Mouse (Mus musculus) hematopoietic stem cell, adult 5-6 weeks (primary cell): ENCODE results near the gene Nrp2. TPM values are rescaled to one million over a fixed set of nuclear protein-coding genes. Genes with fewer than 3 reads are reported as not detected.

Experiments
- ATAC-seq, 2 experiments: fragments of 125-278 bp in 1 of 2; replicated peaks in 1 of 2; 2 replicates each; pipeline ENCODE4 v1.8.0; 2016 to 2017; ENCODE audit warnings: inconsistent platforms in 2 of 2, mild to moderate bottlenecking in 2 of 2, moderate number of reproducible peaks in 2 of 2, low read depth in 1 of 2, moderate TSS enrichment in 1 of 2; ENCODE audit not compliant: low FRiP score in 2 of 2, poor library complexity in 2 of 2, severe bottlenecking in 2 of 2, insufficient read depth in 1 of 2, low TSS enrichment in 1 of 2
- total RNA-seq: library from RNA; stranded (forward); fragments of 172-1452, 232-1000 nt; gene quantifications from 2 replicates; pipeline ENCODE4 v1.2.3, GENCODE M21; 2017

Gene Nrp2
- total RNA-seq, 1 experiment from 2014 or later, result 0.50 TPM

GRCm38 (mm10) chr1:62817566-62817965, 114.5 kb downstream of the Nrp2 start:
- no peak for ATAC-seq

DNA sequence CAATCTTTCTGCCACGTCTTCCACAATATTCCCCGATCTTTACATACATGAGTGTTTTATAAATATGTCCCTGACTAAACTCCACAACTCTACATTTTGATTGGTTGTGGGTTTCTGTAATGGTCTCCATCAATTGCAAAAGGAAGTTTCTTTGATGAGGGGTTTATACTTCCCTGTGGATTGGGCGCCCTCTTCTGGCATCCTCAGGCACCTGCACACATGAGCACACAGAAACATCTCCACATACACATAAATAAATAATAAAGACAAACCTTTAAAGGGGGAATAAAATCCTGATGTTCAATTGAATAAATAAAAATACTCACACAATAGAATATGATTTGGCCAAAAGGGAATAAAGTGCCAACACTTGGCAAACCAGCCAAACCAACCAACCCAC, 117.1 kb downstream of the Nrp2 start:
- no peak for ATAC-seq

GRCm38 (mm10) chr1:62821509-62822398, 118.7 kb downstream of the Nrp2 start:
- ATAC-seq, result no peak

DNA sequence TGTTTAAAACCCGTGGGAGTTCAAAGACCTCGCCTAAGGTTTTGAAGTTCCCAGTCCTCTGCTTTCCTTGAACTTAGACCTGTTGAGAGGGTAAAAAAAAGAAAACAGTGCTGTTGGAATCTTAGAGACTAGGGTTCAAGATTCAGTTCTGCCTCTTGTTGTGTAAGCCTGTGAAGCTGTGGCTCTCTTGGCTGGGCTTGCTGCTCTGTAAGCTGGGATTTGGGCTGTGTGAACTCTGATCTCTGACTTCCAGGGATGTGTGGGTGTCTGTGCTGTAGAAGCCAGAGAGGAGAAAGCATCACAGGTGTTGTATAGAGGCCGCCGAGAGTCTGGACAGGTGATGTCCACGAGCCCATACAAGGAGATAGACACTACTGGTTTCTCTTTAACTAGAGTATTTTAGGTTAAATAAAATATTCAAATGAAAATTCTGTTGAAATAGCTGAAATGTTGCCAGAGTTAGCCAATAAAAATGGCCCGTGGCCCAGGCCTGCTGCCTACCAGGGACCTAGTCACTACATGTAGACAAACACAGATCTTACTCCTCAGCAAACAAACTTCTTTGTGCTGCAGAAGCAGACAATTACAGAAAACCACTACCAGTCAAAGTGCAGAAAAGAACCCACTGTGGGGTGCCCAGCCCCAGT, 120.6 kb downstream of the Nrp2 start:
- no peak for ATAC-seq

DNA sequence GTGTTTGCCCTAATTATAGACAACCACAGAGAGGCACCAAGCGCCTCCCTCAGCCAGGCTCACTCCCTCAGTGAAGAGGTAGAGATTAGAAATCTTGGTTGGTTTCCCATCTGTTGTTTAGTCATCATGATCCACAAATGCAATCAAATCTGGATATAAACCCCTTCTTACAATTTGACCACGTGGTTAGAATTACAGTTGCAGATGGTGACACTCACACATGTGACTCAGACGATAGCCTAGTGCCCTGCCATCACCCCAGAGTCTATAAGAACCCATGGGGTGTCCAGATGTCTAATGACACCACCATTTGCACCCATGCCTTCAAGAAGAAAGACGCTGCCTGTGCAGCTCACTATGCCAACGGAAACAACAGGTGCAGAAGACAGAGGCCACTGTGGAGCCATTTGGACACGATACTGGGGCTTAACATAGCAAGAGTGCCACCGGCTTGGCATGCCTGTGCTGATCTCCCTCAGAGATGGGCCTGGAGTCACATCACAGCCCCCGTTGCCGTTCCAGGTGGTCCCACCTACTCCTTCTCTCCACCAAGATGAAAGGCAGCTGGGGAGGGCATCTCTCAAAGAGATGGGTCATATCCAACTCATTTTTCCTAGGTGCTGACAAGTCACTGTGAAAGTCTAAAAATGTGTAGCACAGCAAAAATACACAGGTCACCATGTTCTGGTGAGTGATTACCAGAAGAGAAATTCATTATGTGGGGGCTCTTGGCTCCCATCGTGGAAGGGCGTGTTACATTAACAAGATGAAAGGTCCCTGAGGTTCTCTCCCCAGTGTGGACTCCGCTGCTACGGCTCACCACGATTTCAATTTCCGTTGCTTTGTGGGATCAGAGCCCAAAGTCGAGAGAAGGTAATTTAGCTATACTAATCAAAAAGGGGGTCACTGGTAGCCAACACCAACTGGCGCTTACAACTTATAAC, 123.0 kb downstream of the Nrp2 start:
- ATAC-seq, result no peak

- no peak for ATAC-seq
These were observed 124.2 kb downstream of the Nrp2 start for GRCm38 (mm10) chr1:62827316-62827715.

DNA sequence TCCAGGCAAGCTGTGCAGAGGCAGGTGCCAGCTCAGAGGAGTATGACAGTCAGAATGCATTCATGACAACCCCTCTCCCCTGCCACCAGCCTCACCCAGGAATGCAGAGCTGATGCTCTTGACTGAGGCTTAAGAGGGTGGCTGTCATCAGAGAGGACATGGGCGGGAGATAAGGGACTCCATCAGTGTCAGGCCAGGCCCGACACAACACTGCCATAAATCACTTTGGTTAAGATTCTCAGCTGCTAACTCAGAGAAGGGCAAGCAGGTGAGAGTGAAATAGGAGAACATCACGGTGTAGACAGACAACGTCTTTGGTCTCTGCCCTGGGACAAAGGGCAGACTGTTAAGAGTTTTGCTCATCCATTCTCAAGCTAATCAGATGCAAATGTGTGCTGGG, 125.1 kb downstream of the Nrp2 start:
- no peak for ATAC-seq

GRCm38 (mm10) chr1:62829690-62830417, 126.8 kb downstream of the Nrp2 start:
- ATAC-seq, result peak; percentile 45 to 58

- ATAC-seq, result no peak
These were observed 127.3 kb downstream of the Nrp2 start for GRCm38 (mm10) chr1:62830418-62830769.

- no peak for ATAC-seq
These were observed 128.8 kb downstream of the Nrp2 start for GRCm38 (mm10) chr1:62831725-62832455.

DNA sequence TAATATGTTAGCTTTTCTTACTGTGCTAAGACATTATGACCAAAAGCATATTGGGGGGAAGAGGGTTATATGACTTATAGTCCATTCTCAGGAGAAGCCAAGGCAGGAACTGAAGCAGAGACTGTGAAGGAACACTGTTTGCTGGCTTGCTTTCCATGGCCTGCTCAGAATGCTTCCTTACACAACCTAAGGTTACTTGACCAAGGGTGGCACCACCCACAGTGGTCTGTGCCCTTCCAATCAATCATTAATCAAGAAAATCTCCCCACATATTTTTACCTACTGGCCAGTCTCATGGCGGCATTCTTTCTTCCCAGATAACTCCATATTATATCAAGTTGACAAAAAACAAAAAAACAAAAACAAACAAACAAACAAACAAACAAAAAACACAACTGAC, 130.3 kb downstream of the Nrp2 start:
- no peak for ATAC-seq

DNA sequence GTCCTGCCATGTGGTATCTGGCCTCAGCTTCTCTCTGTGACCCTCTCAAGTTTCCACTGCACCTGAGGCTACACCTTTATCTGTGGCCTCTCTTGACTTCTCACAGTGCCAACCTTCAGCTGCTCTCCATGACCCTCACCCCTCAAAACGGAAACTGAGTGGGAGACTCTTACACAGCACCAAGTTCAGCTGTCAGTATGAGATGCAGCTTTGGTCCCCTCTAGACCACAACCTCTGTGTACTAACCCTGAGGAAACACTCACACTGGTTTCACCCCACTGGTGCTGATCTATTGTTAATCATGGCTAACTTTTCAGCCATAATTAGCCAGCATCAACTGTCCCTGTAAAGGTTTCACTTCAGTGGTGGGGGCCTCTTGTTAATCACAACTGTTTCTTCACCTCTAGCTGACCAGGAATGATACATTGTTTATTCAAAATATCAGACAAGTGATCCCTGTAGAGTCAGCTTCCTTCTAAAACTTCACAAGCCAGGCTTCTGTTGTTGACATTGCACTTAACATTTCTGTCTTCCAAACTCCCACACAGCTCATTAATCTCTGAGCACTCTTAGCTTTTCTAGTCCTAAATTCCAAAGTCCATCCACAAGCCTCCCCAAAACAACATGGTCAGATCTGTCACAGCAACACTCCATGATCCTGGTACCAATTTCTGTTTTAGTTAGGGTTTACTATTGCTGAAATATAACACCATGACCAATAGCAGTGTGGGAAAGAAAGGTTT, 131.5 kb downstream of the Nrp2 start:
- ATAC-seq, result no peak

DNA sequence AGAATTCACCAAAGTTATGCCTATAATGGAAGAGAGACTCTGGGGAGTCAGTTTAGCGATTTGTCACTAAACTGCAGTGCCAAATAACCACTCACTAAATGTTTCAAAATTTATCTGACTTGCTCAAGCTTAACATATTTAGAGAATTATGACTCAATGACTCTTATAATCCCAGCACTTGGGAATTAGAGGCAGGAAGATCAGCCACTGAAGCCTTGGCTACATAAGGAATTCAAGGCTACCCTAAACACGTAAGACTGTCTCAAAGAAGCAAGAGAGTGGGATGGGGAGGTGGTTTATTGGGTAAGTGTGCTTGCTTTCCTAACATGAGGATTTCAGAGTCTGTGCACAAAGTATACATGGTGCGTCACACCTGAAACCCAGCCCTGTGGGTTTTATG, 135.0 kb downstream of the Nrp2 start:
- ATAC-seq, result no peak

GRCm38 (mm10) chr1:62838631-62839030, 135.5 kb downstream of the Nrp2 start:
- ATAC-seq, result no peak

DNA sequence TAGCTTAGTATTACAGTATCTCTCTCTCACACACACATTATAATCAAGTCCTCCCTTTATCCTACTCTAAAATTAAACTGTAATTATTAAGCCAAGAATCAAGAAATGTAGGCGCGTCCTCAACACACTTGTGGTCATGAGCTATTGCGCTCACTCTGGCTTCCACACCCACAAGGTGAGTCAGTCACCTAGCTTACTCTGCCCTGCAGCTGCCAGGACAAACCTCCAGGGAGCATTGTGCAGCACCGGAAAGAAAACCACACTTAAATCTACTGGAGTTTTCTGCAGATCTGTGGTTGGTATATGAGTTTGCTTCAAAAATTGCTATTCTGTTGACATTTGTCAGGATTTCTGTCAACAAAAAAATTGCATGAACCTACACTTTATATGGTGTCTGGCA, 140.1 kb downstream of the Nrp2 start:
- ATAC-seq, result no peak
